Mouse (Mus musculus): ENCODE results near the gene Nolc1.
"Not testable (repeated sequence)": the region's sequence is repeated elsewhere in the genome, so short reads cannot be mapped to it uniquely, and the experiment has no call there.

Nolc1 gene

DNA sequence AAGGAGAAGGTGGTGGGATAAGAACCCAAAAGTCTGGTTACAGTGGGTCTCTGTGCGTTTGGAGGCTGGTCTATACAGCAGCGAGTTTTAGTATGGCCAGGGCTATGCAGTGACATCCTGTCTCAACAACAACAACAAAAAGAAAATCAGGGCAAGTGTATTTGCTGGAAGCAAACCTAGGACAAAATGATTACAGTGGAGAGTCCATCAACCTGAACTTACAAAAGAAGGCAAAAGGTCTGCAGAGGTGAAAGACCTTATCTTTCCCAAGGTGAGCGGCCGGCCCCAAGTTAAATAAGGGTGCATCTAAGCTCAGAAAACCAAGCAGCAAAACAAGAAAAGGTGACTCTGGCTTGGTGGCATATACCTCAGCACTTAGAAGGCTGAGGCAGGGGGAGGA lies 16.0 kb downstream of the Nolc1 start:
- no peak for DNase-seq (ENCODE audit: low spot score in 2 of 2)

DNA sequence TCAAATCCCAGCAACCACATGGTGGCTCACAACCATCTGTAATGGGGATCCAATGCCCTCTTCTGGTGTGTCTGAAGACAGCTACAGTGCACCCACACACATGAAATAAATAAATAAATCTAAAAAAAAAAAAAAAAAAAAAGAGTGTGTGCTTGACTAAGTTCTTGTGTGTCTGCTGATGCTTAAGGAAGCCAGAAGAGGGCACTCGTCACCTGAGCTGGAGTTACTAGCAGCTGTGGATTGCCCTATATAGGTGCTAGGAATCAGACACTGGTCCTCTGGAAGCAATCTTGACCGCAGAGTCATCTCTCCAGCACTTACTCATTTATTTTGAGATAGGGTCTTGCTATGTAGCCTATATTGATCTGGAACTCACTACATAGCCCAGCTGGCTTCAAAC lies 18.5 kb downstream of the Nolc1 start:
- DNase-seq (ENCODE audit: low spot score in 2 of 2) = no peak

DNA sequence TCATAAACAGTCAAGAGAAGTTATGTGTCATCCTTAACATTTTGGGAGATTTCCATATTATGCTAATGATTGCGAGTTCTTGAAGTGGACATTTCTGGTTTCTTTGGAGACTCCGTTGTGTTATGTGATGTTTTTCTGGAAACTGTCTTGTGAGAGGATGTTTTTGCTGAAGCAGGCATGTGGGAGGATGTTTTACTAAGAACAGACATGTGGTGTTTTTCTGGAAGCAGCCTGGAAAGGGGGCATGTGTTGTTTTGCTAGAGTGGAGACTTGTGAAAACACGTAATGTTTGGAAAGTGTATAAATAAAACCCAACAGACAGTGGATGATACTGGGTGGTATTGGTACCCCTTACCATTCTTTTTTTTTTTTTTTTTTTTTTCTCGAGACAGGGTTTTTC lies 19.6 kb downstream of the Nolc1 start:
- DNase-seq (ENCODE audit: low spot score in 2 of 2) = no peak

DNA sequence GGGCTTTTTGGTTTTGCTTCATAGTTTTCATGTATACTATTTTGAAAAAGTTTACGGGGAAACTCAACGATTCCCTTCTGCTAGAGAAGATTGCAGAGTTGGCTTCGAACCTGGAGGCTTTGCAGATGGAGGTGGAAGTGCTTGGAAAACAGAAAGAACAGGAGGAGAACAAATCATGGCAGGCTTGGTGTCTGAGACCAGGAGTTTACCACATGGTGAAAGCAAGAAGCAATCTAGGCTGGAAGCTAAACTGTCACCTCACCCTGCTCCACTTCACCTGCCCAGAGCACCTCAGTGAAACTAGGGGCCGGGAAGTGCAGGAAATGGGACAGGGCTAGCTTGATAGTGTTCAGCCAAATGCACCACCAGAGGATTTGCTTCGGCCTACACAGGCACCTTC lies 20.7 kb downstream of the Nolc1 start:
- DNase-seq (ENCODE audit: low spot score in 2 of 2) = no peak

DNA sequence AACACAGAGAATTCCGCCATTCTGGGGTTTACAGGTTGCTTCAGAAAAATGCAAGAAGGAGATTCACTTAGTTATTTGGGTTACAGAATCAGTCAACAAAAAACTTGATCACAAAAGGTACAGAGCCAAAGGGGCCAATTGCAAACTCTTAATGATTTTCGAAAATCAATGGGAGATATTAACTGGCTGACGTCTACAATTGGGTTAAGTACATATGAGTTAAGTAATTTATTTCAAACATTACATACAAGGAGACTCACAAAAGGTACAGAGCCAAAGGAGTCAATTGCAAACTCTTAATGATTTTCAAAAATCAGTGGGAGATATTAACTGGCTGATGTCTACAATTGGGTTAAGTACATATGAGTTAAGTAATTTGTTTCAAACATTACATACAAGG lies 23.9 kb downstream of the Nolc1 start:
- DNase-seq (ENCODE audit: low spot score in 2 of 2) = no peak

DNA sequence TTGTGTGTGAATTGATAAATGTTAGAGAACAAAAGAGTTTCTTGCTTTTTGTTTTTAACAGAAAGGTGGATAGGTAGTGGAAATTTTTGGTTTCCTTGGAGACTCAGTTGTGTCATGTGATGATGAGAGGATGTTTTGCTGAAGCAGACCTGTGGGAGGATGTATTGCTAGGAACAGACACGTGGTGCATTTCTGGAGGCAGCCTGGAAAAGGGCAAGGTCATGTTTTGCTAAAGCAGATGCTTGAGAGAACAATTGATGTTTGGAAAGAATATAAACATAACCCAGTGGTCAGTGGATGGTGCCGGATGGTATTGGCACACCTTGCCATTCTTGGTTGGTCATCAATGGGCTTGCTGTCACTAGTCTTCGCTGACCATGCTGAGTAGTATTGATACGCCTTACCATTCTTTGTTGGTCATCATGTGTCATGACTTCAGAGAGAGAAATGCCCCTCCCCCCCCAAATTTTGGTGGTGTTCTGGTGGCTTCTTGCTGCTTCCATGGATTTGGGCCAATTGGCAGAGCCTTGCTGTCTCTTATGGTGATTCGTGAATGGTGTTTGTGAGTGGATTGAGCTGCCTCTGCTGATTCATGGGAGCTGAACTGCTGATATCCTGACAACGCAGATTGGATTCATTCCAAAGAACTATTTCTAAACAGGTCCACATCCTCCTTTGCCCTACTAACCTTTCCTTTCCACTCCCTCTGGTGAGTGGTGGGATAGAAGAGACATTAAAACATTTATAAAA lies 27.9 kb downstream of the Nolc1 start:
- DNase-seq (ENCODE audit: low spot score in 2 of 2) = no peak

DNA sequence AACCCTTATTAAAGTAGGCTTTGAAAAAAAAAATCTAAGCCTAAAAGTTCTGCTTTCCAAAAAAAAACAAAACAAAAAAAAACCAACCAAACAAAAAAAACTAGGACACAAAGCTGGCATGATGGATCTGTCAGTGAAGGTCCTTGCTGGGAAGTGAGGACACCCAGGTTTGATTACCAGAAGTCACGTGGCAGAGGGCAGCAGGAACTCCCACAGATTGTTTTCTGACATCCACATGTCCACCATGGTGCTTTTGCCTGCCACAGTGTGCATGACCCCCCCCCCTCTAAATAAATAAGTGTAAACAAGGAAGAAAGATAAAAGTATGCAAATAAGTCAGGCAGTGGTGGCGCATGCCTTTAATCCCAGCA lies 28.5 kb downstream of the Nolc1 start:
- DNase-seq (ENCODE audit: low spot score in 2 of 2) = no peak

DNA sequence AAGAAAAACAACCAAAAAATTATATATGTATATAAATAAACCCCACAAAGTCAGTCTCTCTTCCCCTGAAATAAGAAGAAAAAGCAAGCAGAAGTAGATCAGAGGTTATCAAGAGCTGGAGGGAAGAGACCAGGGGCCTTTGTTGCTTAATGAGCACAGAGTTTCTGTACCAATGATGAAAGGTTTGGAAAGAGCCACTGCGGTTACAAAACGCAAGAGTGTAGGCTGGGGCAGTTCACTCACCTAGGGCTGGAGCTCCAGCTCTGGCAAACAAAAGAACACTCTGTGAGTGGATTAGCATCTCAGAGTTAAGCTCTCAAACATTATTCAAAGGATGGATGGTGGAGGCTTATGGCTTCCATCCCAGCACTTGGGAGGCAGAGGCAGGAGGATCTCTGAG lies 34.6 kb downstream of the Nolc1 start:
- DNase-seq (ENCODE audit: low spot score in 2 of 2) = no peak

DNA sequence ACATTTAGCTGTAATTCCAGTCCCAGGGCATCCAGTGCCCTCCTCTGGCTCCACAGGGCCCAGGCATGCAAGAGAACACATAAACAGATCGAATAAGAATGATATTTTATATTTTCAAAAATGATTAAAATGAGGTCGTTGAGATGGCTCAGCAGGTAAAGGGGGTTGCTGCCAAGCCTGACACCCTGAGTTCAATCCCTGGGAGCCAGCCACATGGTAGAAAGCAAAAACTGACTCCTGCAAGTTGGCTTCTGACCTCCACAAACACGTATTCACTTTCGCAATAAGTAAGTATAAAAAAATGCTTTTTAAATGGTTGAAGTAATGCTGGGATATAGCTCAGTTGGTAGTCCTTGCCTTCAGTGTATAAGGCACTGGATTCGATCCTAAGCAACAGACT lies 35.1 kb downstream of the Nolc1 start:
- DNase-seq (ENCODE audit: low spot score in 2 of 2) = no peak

DNA sequence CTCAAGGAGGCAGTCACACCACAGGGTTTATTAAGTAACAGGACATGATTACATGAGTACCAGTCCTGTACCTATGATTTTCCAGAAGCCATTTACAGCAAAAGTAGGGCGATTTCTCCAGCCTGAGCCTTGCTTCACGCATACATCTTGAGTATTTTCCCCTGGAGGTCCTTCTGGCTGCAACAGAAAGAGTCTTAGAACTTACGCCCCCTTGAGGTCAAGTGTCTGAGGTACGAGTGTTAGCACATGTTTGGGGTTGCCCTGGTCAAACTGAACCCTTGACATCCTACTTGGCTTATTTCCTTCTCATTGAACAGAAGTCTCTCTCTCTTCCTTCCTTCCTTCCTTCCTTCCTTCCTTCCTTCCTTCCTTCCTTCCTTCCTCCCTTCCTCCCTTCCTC lies 39.0 kb downstream of the Nolc1 start:
- no peak for DNase-seq (ENCODE audit: low spot score in 2 of 2)

DNA sequence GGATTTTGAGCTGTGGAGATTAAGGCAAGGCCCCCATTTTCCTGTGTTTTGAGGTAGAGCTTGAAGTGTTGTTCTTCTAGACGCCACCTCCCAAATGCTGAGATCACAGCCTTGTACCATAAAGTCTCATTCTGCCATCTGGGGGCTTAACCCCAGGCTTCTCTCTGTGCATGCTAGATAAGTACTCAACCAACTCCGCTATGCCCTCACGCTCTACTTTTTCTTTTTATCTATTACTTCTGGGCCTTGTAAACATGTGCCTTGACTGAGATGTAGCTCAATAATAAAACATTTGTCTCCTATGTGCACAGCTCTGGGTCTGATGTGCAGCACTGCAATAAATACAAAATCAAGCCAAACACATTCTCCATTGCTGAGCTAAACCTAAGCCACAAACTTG lies 43.8 kb downstream of the Nolc1 start:
- DNase-seq (ENCODE audit: low spot score in 2 of 2) = no peak

DNA sequence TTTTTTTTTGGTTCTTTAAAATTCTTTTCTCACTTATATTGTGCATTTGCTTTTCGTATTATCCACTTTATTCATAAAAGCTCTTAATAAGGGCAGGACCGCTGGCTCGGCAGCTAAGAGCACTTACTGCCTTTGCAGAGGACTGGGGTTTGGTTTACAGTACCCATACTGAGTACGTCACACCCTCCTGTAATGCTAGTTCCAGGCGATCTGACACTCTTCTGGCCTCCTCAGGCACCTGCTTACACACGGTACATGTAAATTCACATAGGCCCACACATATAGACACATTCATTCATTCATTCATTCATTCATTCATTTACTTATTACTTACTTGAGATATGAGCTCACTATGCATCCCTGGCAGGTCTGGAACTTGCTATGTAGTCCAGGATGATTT lies 45.2 kb downstream of the Nolc1 start:
- no peak for DNase-seq (ENCODE audit: low spot score in 2 of 2)

DNA sequence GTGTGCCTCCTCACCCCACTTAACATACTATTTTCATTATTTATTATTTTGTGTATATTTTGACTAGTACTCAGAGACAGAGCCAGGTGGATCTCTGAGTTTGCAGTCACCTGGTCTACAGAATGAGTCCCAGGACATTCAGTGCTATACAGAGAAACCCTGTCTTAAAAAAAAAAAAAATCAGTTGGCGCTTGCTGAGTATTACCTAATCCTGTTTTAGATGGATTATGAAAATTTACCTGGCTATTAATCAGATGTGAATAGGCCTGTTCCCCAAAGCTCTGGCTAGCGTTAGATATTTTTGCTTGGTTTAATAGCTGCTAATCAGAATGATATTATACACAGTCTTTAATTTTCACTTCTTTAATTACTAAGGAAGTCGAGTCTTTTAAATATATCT lies 48.2 kb downstream of the Nolc1 start:
- no peak for DNase-seq (ENCODE audit: low spot score in 2 of 2)

DNA sequence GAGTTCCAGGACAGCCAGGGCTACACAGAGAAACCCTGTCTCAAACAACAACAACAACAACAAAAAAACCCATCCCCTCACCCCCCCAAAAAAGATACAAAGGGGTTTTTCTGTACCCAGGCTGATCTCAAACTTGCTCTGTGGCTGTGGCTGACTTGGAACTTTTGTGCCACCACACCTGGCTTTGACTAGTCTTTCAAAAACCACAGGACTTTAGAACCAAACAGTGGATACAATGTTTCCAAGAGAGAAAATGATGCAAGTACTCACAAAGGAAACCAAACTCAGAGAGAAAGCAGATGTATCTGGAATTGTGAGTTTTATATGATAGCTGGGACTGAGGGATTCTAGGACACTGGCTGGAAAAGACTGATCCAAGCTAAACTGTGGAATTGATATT lies 49.0 kb downstream of the Nolc1 start:
- DNase-seq (ENCODE audit: low spot score in 2 of 2) = no peak

DNA sequence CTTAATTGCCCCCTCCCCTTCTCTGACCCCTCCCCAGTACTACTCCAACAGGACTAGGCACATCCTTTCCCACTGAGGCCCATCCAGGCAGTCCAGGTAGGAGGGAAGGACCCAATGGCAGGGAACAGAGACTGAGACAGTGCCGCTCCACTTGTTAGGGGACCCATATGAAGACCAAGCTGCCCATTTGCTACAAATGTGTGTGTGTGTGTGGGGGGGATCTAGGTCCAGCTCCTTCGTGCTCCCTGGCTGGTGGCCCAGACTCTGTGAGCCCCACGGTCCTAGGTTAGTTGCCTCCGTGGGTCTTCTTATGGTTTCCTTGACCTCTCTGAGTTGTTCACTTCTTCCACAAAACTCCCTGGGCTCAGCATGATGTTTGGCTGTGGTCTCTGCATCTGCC lies 50.6 kb downstream of the Nolc1 start:
- no peak for DNase-seq (ENCODE audit: low spot score in 2 of 2)

DNA sequence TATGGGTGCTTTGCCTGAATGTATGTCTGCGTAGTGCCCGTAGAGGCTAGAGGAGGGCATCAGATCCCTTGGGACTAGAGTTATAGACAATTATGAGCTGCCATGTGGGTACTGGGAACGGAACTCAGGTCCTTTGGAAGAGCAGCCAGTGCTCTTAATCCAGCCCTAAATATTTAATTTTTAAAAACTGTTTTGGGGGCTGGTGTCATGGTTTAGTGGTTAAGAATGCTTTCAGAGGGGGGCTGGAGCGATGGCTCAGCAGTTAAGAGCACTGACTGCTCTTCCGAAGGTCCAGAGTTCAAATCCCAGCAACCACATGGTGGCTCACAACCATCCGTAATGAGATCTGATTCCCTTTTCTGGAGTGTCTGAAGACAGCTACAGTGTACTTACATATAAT lies 54.1 kb downstream of the Nolc1 start:
- not testable (repeated sequence) for DNase-seq (ENCODE audit: low spot score in 2 of 2)

DNA sequence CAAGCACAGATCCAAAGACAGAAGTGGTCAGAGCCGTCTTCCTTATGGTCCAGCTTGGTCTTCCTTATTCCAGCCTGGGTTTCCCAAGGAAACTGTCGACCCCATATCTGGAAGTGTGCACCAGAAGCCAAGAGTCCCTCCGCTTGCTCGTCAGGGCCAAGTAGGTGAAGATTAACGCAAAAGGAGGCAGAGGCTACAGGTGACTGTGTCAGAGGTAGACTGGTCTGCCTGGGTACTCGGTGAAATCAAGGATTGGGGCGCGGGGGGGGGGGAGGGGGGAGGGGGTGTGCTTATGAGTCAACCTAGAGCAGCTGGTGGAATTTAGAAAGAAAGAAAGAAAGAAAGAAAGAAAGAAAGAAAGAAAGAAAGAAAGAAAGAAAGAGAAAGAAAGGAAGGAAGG lies 55.6 kb downstream of the Nolc1 start:
- DNase-seq (ENCODE audit: low spot score in 2 of 2) = no peak

DNA sequence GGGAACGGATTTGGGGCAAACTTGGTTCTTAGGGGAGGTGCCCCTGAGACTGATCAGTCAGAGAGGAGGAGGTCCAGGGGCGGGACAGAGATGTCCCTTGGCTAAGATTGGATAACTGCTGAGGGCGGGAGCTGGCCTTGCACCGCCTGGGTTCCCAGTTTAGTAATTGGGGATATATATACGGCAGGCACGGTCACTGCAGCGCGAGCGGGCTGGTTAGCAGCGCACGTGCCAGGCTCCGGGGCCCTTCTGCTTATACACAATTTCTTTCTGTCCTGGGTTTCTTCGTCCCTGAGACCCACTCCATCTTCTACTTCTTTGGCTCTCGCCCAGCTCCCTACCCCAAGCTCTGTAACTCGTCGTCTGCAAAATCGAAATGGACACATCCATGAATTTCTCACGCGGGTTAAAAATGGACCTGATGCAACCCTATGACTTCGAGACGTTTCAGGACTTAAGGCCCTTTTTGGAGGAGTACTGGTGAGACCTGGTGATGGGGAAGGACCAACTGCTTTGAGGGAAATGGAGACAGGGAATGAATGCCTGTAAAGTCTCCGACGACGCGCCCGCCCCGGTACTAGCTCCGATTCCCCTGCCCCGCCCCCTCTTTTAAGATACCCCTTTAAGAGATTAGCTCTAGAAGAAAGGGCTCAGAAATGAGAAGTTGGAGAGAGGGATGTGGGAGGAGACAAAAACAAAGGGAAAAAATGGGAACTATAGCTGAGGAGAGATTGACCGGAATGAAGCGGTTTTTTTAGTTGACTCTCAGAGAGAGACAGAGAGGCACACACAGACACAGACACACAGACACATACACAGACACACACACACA lies 56.2 kb downstream of the Nolc1 start, which contains the start of gene Elovl3:
Gene Elovl3 (plus strand): TSS at position 204 of the 832 bp plus-strand sequence.
- no peak for DNase-seq (ENCODE audit: low spot score in 2 of 2)

DNA sequence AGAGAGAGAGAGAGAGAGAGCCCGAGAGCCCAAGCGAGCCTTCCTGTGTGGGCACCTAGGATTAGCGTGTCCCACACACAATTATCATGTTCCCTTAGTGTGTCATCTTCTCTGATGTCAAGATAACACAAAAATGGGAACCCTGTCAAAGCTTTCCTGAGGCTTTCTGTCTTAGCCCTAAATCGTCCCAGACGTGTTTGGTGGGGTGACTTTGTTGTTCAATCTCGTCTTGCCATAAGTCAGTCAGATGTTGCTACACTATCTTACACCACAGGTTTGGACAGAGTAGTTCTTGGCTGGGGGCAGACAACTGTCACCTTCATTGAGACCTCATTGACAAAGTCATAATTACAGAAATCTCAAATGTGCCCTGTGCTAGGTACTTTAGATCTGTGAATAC lies 56.9 kb downstream of the Nolc1 start:
- no peak for DNase-seq (ENCODE audit: low spot score in 2 of 2)
